Mouse (Mus musculus) liver, postnatal 0 days (tissue): ENCODE measurements around the gene Raver2.

Experiments used
- CTCF ChIP-seq: sonication (generic); IDR thresholded peaks from 2 replicates; pipeline ENCODE4 v1.5.1; 2016; ENCODE audit warnings: antibody characterized with exemption, low read depth
- EP300 ChIP-seq: IDR thresholded peaks from 2 replicates; pipeline ENCODE4 v1.6.1; 2016; ENCODE audit warnings: antibody characterized with exemption, low read depth, mild to moderate bottlenecking

DNA sequence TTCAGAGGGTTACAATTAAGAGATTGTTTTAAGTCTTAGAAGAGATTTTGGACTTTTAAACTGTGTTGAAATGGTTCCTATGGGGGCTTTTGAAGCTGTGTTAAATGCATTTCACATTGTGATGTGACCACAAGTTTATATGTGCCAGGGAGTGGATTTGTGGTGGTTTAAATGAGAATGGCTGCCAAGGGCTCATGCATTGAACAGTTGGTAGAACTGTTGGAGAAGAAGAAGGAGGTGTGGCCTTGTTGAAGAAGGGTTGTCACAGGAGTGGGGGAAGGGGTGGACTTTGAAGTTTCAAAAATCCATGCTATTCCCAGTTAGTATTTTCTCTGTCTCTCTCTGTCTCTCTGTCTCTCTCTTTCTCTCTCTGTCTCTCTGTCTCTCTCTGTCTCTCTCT is 24.6 kb upstream of the Raver2 start:
- no peak for TF ChIP-seq EP300
- TF ChIP-seq CTCF: no peak
